Mouse (Mus musculus) mature B cell (primary cell): ENCODE measurements around the gene Cbfb.
"Not testable (repeated sequence)": the region's sequence is repeated elsewhere in the genome, so short reads cannot be mapped to it uniquely, and the experiment has no call there.

Source experiments
- in situ Hi-C: fragments of 300-500 bp; cut with MboI; formaldehyde crosslinking; loops from 2 replicates; pipeline ENCODE4 v1.14.3; 2019

The Cbfb gene

DNA sequence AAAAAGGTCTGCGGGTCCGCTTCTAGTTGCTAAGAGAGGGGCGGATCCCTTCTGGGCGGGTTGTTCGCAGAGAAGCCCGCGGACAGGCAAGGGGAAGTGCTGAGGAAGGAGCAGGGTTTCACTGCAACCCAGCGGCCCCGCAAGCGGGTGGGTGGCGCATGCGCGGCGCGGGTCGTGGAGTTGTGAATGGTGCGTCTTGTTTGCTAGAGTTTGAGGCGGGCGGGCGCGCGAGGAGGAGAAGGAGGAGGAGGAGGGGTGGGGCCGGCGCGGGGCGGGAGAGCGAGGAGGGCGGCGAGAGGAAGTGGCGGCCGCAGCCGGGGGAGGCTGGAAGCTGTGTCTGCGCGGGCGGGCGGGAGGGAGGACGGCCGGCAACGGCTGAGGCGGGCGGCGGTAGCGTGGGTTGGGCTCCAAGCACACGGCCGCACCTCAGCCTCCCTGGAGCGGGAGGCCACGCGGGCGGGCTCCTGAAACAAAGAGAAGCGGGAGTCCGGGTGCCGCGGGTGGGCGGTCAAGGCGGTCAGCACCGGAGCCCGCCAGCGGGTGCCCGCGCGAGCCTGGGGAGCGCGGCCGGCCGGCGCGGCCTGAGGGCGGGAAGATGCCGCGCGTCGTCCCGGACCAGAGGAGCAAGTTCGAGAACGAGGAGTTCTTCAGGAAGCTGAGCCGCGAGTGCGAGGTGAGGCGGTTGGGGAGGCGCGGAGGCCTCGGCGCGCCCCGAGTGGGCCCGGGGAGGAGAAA, at the start of gene Cbfb:
Cbfb (plus strand) TSS at position 294 of the 735 bp plus-strand sequence.
- in situ Hi-C loops, result no loop called here

DNA sequence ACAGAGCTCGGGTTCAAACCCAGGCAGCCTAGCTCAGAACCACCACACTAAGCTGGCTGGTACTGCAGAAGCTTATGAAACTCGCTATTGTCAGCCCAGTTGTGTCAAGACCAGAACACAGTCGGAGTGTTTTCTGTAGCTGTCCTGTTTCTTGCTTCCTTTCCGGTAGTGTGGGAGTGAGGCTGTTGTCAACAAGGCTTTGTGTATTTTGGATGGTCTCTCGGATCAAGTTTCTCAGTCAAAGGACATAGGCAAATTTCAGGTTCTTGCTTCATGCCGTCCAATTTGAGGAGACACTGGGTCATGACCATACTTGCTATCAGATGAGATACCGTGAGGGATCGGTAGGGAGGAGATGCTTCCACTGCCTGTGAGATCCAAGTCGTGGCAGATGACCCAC, 40.6 kb upstream of the Cbfb start:
- in situ Hi-C loops, result no loop called here

DNA sequence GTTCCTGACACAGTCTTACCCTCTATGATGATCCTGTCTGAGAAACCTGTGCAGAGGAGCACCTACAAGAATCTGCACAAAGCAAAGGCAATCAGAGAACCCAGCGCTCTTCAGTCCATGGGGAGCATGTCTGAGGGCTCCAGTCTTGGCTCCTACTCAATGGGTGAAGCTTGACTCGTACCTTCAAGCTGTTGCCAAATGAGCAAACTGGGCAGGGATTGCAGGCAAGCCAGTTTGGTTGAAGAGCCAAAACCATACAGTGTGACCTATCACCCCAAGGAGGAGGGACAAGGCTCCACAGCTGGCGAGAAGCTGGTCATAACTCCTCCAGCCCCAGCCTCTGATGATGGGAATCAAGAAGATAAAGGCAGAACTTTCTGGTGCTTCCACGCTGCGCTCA, 39.0 kb upstream of the Cbfb start, which contains the start of gene Ces4a:
Ces4a (plus strand) TSS at position 292 of the 400 bp plus-strand sequence.
- in situ Hi-C loops, result no loop called here

DNA sequence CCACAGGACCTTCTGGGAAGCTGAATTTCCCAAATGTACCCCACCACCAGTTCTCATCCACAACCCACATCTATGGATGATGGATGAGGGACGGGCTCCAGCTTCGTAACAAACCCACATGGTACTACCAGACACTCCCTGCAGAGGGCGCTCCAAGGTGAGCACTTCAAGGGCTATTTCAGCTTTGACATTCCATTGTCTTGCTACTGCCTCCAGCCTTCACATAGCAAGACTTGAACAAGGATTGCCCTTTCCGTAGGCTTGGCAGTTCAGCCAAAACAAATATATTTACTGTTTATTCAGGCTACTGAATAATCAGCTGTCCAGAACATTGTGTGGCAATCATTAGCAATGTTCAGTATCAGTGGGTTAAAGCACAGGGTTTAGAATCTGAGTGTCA, 32.1 kb upstream of the Cbfb start:
- in situ Hi-C loops, result no loop called here

DNA sequence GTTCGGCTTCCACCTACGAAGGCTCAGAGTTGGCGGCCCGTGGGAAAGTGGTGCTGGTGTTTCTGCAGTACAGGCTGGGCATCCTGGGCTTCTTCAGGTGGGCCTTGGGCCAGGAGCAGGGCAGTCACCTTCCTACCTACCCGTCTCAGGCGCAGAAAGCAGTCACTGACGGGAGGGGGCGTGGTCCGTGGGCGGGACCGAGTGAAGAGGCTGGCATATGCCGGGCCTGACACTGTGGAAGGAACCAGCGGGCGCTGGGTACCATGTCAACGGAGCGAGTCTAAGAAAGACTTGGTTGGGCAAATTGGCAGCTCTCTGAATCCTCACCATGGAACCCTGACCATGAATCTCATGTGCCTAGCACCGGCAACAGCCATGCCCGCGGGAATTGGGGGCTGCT, 28.1 kb upstream of the Cbfb start:
- in situ Hi-C loops, result no loop called here

DNA sequence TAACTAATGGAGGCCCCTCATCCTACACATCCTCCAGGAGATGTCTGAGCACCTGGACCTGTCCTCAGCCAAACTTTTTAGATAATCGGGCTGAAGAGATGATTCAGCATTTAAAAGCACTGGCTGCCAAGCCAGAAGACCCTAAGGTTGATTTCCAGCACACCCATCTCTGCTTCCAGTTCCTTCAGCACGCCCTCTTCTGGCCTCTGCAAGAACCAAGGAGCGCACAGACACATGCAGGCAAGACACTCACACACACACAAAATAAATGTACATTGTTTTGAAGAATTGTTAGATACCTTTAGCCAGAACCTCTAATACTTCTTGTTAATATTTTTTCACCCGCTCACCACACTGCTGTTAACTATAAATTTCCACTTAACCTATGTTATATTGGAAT, 18.8 kb upstream of the Cbfb start:
- in situ Hi-C loops, result no loop called here

DNA sequence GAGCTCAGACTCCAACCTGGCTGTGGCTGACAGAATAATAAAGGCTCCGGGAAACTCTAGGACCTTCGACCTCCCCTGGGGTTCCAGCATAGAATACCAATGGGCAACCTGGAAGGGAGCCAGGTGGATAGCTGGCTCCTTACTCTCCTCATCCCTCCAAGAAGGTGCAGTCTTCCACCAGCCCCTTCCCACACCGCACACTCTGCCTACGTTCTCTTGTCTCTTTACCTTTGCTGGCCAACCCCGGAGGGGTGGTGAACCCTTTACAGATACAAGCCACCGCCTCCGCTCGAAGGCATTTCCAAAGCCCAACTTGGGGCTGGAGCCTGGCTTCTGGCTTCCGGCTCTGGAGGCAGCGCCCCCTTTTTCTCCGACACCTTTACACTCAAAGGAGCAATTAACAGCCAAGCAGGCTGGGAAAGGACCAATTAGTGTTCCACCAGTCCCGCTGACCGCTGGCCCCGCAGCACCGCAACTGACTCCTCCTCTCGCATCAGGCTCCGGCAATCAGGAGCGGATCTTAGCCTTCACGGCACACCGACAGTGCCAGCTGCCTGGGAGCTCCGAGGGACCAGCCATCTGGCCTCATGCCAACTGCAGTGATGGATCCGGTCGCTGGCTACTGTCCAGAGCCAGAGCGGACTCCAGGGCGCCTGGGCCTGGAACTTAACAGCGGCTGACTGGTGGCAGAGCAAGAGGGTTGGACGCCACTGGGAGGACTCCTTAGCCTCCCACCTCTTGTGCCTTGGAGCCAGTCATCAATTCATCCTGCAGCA, 17.7 kb upstream of the Cbfb start:
- in situ Hi-C loops, result no loop called here

DNA sequence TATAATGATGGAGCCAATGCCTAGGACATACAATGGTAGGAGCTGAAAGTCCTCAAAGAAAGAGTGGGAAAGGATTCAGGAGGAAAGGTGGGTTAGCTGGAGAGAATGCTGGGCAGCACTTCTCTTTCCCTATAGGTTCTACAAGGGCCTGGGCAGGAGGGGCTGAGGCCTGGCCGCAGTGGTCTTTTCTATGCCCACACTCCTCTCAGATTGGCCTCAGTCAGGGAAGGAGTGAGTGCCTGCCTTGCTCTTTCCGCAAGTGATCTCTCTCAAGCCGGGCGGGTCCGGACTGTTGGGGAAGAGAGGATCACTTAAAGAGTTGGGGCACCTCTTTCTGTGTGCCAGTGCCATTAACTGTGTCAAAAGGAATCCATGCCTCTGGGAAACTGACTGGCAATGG, 16.2 kb upstream of the Cbfb start:
- in situ Hi-C loops, result no loop called here

DNA sequence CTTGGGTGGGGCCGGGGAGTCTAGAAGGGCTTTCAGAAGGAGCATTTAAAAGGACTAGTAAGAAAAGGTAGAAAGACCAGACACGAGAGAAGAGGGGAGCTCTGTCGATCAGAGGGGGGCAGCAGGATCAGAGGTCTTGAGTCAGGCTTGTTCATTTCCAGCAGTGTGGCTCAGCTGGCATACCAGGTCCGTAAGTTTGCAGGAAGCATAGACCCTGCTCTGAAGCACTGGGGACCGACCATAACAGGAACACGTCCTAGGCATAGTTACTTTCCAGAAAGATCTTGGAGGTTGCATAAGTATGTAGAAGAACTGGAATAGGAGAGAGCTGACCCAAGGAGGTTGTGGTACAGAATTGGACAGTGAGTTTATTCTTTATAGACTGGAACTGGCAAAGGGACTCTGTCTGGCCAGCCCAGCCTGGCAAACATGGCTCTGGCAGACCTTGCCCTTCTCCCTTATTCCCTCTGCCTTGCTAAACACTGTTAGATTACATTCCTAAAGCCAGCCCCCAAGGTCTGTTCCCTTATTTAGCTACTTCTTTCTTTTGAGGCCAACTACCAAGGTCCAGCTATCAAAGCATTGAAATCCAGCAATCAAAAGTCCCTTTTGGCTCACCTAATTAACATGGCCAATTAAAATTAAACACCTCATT, 15.3 kb upstream of the Cbfb start:
- in situ Hi-C loops, result no loop called here

DNA sequence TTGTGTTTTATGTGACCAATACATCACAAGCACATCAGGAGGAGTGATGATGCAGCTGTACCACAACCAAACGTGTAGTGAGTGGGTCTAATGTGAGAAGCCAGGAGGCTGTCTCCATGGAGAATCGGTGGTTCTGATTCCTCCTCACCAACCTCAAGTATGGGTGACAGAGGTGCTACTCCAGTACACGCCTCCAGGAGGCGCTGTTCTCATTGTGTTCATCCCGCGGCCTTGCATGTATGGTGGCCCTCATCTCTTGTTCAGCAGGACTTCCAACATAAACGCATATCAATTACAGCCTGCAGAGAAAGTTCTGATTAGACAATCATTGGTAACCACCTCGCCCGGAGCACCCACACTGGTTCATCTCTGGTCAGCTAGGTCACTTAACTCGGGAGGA, 12.9 kb upstream of the Cbfb start:
- in situ Hi-C loops, result no loop called here

DNA sequence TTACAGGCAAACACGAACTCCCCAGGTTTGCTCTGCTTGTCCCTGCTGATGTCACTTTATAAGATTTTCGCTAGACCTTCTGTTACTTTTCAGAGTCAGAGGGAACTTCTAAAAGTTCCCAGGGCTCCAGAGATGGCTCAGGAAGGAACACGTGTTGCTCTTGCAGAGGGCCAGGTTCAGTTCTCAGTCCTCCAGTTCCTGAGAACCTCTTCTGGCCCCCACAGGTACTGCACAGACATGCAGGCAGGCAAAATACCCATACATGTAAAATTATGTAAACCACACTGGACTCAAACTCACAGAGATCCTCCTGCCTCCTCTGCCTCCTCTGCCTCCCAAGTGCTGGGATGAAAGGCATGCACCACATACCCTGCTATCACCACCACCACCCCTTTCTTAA, 12.4 kb upstream of the Cbfb start:
- in situ Hi-C loops, result no loop called here

DNA sequence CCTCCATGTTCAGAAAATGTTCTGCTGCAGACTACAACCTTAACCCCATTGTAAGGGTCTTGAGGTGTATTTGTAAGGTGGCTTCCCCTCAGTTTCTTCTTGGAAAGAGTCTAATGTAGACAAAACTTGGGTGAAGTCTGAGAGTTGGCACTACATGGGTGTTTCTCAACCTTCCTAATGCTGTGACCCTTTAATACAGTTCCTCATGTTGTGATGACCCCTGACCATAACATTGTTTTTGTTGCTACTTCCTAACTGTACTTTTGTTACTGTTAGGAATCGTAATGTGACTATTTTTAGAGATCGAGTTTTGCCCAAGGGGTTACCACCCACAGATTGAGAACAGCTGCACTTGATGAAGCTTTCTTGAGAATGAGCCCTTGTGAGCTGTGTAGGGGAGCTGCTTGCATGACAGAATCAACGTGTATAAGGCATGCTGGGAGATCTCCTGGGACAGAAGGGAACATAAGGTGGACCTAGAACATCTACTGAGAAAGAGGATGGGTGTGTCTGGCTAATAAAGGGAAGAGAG, 9.3 kb upstream of the Cbfb start:
- in situ Hi-C loops, result no loop called here

DNA sequence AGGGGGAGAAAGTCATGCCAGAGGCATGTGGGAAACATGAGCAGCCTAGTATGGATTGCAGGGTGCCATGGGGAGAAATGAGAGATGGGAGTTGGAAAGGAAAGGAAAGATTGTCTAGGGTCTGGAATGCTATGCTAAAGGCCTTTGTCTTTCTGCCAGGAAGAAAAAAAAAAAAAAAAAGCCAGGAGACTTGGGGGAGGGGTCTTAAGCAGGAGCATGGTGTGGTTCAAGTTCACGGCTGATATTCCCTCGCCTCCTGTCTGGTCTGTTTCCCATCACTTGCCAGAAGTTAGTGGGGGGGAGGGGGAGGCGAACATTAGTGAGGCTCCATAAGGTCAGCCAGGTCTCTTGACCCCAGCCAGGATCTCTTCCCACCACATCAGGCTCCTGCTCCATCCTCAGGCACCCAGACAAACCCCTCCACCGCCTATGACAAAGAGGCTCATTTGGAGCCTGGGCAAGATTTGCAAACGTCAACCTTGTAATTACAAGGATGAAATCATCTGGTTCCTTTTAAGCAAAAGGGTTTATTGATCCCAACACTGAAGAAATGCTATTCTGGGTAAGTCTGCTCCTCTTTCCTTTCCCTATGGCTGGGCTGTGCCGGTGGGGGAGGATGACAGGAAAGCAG, 6.1 kb upstream of the Cbfb start:
- in situ Hi-C loops, result no loop called here

DNA sequence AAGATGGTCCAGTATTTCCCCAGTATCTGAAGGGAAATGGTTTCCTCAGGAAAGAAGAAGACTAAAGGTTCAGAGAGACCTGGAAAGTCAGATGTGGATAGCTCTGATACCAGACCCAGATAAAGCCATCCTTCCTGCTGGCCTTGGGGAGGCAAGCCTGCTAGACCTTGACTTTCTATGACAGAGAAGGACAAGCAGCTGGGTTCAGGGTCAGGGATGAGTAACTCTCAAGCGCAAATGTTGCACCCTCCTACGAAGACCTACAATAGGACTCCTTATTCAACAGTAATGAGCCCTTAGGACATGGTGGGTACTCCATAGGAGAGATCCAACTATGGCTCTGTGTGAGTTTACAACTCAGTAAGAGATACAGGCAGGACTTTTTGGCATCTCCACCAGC, 5.3 kb upstream of the Cbfb start:
- in situ Hi-C loops, result no loop called here

DNA sequence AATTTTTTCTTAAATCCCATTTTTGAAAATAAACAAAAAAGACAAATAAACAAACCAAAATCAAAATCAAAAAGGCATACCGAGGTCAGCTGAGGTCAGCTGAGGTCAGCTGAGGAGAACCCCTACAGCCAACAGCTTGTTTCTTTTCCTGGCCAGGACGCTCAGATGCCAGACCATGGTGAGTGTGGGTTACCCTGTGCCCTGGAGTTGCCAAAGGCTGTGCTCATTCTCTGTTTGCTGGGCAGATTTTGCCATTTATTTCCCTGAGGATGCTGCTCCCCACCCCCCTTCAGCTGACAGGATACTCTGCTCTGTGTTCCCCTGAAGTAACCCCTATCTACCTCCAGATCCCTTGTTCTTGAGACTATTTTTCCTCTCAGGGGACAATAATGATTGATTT, 3.4 kb upstream of the Cbfb start:
- in situ Hi-C loops, result no loop called here

DNA sequence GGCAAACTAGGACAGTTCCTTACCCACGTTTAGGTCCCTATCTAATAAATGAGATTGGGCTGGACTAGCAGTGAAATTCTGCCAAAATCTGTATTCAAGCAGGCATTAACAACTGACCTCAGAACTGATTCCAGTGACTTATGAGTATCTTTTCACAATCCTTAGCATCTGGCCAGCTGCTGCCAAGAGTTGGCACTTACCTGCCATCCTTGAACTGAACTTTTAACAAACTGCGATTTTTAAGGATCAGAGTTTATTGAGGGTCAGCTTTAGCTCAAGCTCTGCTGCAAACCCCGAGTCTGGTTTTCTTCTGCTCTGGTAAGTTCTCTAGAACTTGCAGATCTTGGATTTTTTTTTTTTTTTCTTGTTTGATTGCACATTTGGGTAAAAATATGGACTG, 892 bp upstream of the Cbfb start:
- in situ Hi-C loops, result no loop called here

DNA sequence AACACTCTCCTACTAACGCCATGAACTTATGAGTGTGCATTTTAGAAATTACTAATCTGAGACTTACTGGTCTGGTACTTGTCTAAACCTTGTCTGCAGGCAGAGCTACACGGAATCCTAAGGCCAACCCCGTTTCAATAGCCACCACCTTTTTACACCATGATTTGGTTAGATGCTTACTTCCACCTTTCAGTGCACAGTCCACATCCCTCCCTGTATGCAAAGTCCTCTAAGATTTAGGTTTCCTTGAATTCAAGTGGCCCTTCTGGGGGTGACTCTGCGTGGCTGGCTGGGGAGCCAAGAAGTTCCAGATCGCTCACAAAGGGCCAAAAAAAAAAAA, 463 bp upstream of the Cbfb start:
- in situ Hi-C loops, result no loop called here

DNA sequence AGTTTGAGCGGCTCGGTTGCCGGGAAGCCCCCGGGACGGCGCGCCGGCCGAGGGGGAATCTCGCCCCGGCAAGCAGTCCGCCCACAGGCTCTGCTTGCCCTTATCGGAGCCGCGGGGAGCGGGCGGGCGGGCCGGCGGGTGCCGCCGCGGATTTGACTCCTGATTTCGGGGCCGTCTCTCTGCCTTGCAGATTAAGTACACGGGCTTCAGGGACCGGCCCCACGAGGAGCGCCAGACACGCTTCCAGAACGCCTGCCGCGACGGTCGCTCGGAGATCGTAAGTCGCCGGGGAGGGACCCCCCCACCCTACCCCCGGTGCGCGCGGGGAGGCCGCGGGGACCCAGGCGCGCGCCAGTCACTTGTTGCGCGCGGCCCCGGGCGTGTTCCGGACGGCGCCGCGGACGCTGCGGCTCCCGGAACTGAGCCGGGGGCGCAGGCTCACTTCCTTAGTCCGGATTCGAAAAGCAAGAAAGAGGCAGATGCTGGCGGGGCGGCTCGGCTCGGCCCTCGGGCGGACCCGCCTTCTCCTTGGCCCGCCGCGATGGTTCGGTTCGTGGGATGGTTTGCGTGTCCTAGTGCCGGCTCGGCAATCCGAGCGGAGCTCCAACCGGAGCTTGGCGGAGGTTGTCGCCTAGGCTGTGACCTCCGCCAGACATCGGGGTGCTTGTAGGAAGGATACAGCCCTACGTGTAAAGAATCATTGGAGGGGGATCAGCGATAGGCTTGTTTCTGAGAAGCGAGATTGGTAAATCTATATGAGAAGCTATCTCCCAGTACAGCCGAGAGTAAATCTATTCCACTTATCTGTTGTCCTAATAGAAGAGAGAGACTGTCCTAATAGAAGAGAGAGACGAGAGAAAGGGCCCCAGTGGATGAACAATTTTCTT, 885 bp downstream of the Cbfb start:
- in situ Hi-C loops, result no loop called here

DNA sequence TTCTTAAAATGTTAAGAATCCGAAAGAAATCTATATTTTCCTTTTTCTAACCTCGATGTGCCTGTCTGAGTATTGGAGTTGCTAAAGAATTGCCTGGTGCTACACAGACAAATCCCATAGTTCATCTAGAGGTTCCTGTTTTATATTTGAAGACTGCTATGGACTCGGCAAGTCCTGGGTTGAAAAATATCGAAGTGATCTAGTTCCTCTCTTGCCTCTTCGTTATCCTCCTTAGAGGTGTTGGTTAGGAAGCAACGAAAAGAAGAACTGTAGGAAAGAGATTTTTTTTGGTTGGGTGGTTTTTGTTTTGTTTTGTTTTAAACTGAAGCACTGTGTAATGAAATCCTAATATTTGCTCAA, 1.5 kb downstream of the Cbfb start:
- in situ Hi-C loops, result no loop called here

DNA sequence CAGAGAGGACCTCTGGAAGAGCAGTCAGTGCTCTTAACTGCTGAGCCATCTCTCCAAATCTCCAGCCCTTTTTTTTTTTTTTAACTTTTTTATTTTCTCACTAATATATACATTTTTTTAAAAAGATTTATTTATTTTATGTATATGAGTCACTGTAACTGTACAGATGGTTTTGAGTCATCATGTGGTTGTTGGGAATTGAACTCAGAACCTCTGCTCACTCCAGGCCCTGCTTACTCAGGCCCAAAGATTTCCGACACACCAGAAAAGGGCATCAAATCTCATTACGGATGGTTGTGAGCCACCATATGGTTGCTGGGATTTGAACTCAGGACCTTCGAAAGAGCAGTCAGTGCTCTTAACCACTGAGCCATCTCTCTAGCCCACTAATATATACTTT, 4.8 kb downstream of the Cbfb start:
- in situ Hi-C loops, result not testable (repeated sequence)

DNA sequence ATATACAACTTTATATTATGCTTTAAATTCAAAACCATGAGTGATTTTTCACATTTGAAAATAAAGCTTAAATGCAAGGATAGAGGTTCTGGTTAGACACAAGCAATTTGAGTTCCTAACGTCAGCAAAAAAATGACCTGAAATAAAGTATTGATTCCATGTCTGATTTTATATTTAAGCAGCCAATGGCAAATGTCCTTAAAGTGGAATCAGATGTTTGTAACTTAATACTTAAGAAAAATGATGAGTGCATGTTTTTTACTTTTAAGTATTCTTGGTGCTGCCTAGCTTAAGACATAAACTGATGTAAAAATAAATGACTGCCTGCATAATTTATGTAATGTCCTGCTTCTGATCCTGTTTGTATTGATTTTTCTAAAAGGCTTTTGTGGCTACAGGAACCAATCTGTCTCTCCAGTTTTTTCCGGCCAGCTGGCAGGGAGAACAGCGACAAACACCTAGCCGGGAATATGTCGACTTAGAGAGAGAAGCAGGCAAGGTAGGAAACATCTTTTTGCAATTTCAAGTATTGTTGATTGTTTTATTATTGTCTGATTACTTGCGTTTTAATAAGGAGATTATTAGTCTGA, 7.8 kb downstream of the Cbfb start:
- in situ Hi-C loops, result no loop called here
